Mouse (Mus musculus): Measurements from ENCODE around the gene Tep1. TPM values are rescaled to one million over a fixed set of nuclear protein-coding genes. Genes with fewer than 3 reads are reported as not detected.
"Not testable (repeated sequence)": the region's sequence is repeated elsewhere in the genome, so short reads cannot be mapped to it uniquely, and the experiment has no call there.

Tep1 gene
- polyA plus RNA-seq, 1 experiment from 2014 or later, result 6.2 TPM

DNA sequence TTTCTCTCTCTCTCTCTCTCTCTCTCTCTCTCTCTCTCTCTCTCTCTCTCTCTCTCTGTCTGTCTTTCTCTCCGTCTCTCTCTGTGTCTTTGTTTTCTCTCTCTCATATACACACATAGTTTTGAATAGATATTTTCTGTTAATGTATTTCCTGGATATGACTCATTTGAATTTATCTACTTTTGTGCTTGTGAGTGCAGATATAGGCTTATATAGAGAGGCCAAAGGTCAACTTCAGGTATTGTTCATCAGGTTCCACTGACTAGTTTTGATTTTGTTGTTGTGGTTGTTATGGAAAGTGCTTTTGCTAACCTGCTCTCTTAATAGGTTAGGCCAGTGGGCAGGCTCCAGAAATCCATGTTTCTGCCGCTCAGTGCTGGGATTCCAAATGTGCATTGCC is 57.3 kb downstream of the Tep1 start:
- WGBS (ENCODE audit: insufficient replicate concordance), result 81% methylated on average over 2 of the region's 2 CpGs
- Histone ChIP-seq H3K4me2 (ENCODE audit: low read depth, low read length) (no peak overlapping the region), H3K9me3 (ENCODE audit: low read length) (no peaks in the 10 kb centered on the region), H3K27ac (ENCODE audit: low read depth) (no peak overlapping the region), H3K27me3 (ENCODE audit: insufficient read depth, low read length) (no peaks in the 10 kb centered on the region), H3K36me3 (replicated peaks; ENCODE audit: insufficient read depth, low read length) (peaks cover 53% of the 10 kb centered on the region), H3K4me1 (ENCODE audit: insufficient read depth) (peaks cover 4% of the 10 kb centered on the region; the same call in 1 of the 2 replicates), H3K9ac (replicated peaks) (no peak overlapping the region), H3K4me3 (ENCODE audit: low read depth, low read length) (no peak overlapping the region)
- DNase-seq (no peak), ATAC-seq (no peak)
- TF ChIP-seq CTCF (IDR thresholded peaks at IDR 0.05; ENCODE audit: low read depth), result no peak
- no peak for TF ChIP-seq EP300 (IDR thresholded peaks at IDR 0.05; ENCODE audit: low read depth)

GRCm38 (mm10) chr14:50807487-50808072 is 62.8 kb downstream of the Tep1 start, which contains the start of the genes Ccnb1ip1 and Parp2:
Gene Ccnb1ip1, minus strand, starts transcription at chr14:50807732.
Gene Parp2, plus strand, starts transcription at chr14:50807841.
- ATAC-seq, result peak; percentile 97
- peak within 1 kb of the TSS; percentile 71 for H3K4me2 ChIP-seq (ENCODE audit: low read depth, low read length)
- peak within 1 kb of the TSS; percentile 76 for H3K4me3 ChIP-seq (ENCODE audit: low read depth, low read length)
- H3K36me3 ChIP-seq (replicated peaks; ENCODE audit: insufficient read depth, low read length), result peaks cover 20% of the 10 kb centered on the region
- TF ChIP-seq EP300 (IDR thresholded peaks at IDR 0.05; ENCODE audit: low read depth) (peak; percentile 84), CTCF (IDR thresholded peaks at IDR 0.05; ENCODE audit: low read depth) (no peak)
- no peaks in the 10 kb centered on the region for H3K27me3 ChIP-seq (ENCODE audit: insufficient read depth, low read length)
- DNase-seq, result peak; percentile 97
- peak within 1 kb of the TSS; percentile 96 for H3K27ac ChIP-seq (ENCODE audit: low read depth)
- H3K4me1 ChIP-seq (ENCODE audit: insufficient read depth), result peaks cover 7% of the 10 kb centered on the region; the same call in 1 of the 2 replicates
- H3K9ac ChIP-seq (replicated peaks), result peak within 1 kb of the TSS; percentile 83
- WGBS (ENCODE audit: insufficient replicate concordance), result under 1% methylated on average over 42 of the region's 42 CpGs
- no peaks in the 10 kb centered on the region for H3K9me3 ChIP-seq (ENCODE audit: low read length)

GRCm38 (mm10) chr14:50806469-50806868 is 63.9 kb downstream of the Tep1 start:
- DNase-seq; H3K4me1 ChIP-seq (ENCODE audit: insufficient read depth); H3K27me3 ChIP-seq (ENCODE audit: insufficient read depth, low read length); H3K9me3 ChIP-seq (ENCODE audit: low read length); ATAC-seq: not testable (repeated sequence)
- peak overlapping the region; percentile 44; the same call in 1 of the 2 replicates for H3K9ac ChIP-seq (replicated peaks)
- WGBS (ENCODE audit: insufficient replicate concordance), result 86% methylated on average over 5 of the region's 5 CpGs
- peak overlapping the region; percentile 76; the same call in 1 of the 2 replicates for H3K4me3 ChIP-seq (ENCODE audit: low read depth, low read length)
- peaks cover 12% of the 10 kb centered on the region for H3K36me3 ChIP-seq (replicated peaks; ENCODE audit: insufficient read depth, low read length)
- H3K4me2 ChIP-seq (ENCODE audit: low read depth, low read length), result peak overlapping the region; percentile 71
- H3K27ac ChIP-seq (ENCODE audit: low read depth), result peak overlapping the region; percentile 96

DNA sequence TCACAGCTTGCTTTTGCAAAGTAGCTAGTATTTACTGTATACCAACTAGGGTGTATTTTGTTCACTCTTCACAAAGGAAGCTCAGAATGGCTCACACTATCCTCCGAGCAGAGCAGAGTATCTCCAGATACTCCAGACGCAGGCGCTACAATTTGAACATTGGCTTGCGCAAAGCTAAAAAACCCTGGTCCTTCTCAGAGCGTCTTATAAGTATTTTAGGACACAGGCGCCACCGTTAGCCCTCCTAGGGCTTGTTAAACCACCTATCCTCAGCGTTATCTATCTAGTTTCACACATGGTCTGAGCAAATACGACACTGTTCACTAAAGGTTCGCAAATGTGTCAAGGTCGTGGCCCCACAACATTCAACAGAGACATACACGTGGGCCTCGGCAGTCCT is 65.7 kb downstream of the Tep1 start:
- TF ChIP-seq CTCF (IDR thresholded peaks at IDR 0.05; ENCODE audit: low read depth), result no peak
- DNase-seq (no peak), ATAC-seq (no peak)
- H3K9me3 ChIP-seq (ENCODE audit: low read length), result no peaks in the 10 kb centered on the region
- no peak overlapping the region for H3K4me3 ChIP-seq (ENCODE audit: low read depth, low read length)
- peaks cover 7% of the 10 kb centered on the region; the same call in 1 of the 2 replicates for H3K4me1 ChIP-seq (ENCODE audit: insufficient read depth)
- WGBS (ENCODE audit: insufficient replicate concordance), result 67% methylated on average over 13 of the region's 13 CpGs
- H3K9ac ChIP-seq (replicated peaks), result 0 out of 2 replicates have a peak overlapping the region, but pooled peaks have one; percentile 18
- no peak overlapping the region for H3K27ac ChIP-seq (ENCODE audit: low read depth)
- no peak overlapping the region for H3K4me2 ChIP-seq (ENCODE audit: low read depth, low read length)
- no peaks in the 10 kb centered on the region for H3K27me3 ChIP-seq (ENCODE audit: insufficient read depth, low read length)
- H3K36me3 ChIP-seq (replicated peaks; ENCODE audit: insufficient read depth, low read length), result 0 out of 2 replicates have a peak, but pooled peaks cover under 1% of the 10 kb centered on the region

DNA sequence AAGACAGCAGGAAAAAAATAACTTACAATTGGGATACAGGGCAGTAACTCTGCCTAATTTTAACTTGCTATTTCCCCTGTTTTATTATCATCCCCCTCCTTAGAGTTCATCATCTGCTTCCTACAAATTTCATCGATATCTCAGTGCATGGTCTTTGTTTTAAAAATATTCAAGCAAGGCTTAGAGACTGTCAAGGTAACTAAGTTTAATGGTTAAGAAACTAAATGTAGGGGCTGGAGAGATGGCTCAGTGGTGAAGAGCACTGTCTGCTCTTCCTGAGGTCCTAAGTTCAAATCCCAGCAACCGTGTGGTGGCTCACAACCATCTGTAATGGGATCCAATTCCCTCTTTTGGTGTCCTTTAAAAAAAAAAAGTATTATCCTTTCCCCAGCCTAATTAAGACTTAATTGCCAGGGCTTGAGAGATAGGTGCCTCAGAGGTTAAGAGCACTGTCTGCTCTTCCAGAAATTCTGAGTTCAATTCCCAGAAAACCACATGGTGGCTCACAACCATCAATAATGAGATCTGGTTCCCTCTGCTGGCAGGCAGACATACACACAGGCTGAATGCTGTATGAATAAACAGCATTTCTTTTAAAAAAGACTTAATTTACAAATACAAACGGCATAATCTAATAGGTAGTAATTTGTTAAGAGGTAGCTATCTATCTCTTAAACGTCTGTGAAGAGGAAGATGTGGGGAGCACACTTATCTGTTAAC is 67.4 kb downstream of the Tep1 start:
- ATAC-seq, result no peak
- Histone ChIP-seq H3K4me1 (ENCODE audit: insufficient read depth) (peaks cover 3% of the 10 kb centered on the region; the same call in 1 of the 2 replicates), H3K4me3 (ENCODE audit: low read depth, low read length) (no peak overlapping the region), H3K9me3 (ENCODE audit: low read length) (no peaks in the 10 kb centered on the region), H3K27ac (ENCODE audit: low read depth) (no peak overlapping the region), H3K4me2 (ENCODE audit: low read depth, low read length) (no peak overlapping the region), H3K9ac (replicated peaks) (no peak overlapping the region), H3K36me3 (replicated peaks; ENCODE audit: insufficient read depth, low read length) (no peaks in the 10 kb centered on the region), H3K27me3 (ENCODE audit: insufficient read depth, low read length) (no peaks in the 10 kb centered on the region)
- 60% methylated on average over 4 of the region's 4 CpGs for WGBS (ENCODE audit: insufficient replicate concordance)
- peak; percentile 67 for TF ChIP-seq CTCF (IDR thresholded peaks at IDR 0.05; ENCODE audit: low read depth)
- no peak for TF ChIP-seq EP300 (IDR thresholded peaks at IDR 0.05; ENCODE audit: low read depth)
- no peak for DNase-seq

DNA sequence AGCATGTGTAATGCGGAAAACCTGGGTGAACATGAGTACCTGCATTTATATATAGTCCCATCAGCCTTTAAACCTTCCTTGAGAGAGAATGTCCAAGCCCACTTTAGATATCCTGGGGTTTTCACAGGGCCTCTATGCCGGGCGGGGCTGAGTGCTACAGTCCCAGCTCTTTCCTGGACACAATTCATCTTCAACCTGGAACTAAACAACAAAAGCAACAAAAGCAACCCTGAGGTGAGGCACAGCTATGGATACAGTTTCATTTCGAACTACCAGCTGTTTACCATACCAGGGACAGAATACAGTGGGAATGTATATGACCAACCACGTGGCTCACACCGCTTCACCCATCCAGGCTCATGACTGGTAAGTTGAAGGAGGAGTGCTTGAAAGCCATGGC is 67.9 kb downstream of the Tep1 start:
- Histone ChIP-seq H3K9me3 (ENCODE audit: low read length) (no peaks in the 10 kb centered on the region), H3K4me2 (ENCODE audit: low read depth, low read length) (no peak overlapping the region), H3K4me1 (ENCODE audit: insufficient read depth) (peaks cover 3% of the 10 kb centered on the region; the same call in 1 of the 2 replicates), H3K27me3 (ENCODE audit: insufficient read depth, low read length) (no peaks in the 10 kb centered on the region), H3K36me3 (replicated peaks; ENCODE audit: insufficient read depth, low read length) (no peaks in the 10 kb centered on the region), H3K27ac (ENCODE audit: low read depth) (no peak overlapping the region), H3K9ac (replicated peaks) (no peak overlapping the region), H3K4me3 (ENCODE audit: low read depth, low read length) (no peak overlapping the region)
- DNase-seq (no peak), ATAC-seq (no peak)
- TF ChIP-seq CTCF (IDR thresholded peaks at IDR 0.05; ENCODE audit: low read depth), result no peak
- no peak for TF ChIP-seq EP300 (IDR thresholded peaks at IDR 0.05; ENCODE audit: low read depth)
- WGBS (ENCODE audit: insufficient replicate concordance), result 84% methylated on average over 6 of the region's 6 CpGs

Measured in liver, postnatal 0 days (tissue).